Mouse (Mus musculus): ENCODE results near the gene Cox8b.

- TF ChIP-seq GATA1 (IDR thresholded peaks at IDR 0.05; ENCODE audit: borderline replicate concordance, low read length): no peak
- TF ChIP-seq FLI1 (IDR thresholded peaks at IDR 0.05; ENCODE audit: low read length): no peak
Measured at GRCm38 (mm10) chr7:140943356-140943755, 43.1 kb upstream of the Cox8b start.

All from megakaryocyte, embryonic 14.5 days (primary cell).